Mouse (Mus musculus) E14TG2a.4 (cell line): ENCODE measurements around the gene Cited4.

Experiments used
- CTCF ChIP-seq: conservative IDR thresholded peaks from 2 replicates; pipeline ENCODE4 v1.5.1; 2014; ENCODE audit warnings: low read length
- POU5F1 ChIP-seq: IDR thresholded peaks from 2 replicates; pipeline ENCODE4 v1.6.1; 2014; ENCODE audit warnings: low read length, borderline replicate concordance

- TF ChIP-seq CTCF (no peak), POU5F1 (no peak)
Observed at GRCm38 (mm10) chr4:120716765-120717164, 50.4 kb downstream of the Cited4 start.
